Mouse (Mus musculus): ENCODE results near the gene Tmcc2.

Tmcc2 gene

DNA sequence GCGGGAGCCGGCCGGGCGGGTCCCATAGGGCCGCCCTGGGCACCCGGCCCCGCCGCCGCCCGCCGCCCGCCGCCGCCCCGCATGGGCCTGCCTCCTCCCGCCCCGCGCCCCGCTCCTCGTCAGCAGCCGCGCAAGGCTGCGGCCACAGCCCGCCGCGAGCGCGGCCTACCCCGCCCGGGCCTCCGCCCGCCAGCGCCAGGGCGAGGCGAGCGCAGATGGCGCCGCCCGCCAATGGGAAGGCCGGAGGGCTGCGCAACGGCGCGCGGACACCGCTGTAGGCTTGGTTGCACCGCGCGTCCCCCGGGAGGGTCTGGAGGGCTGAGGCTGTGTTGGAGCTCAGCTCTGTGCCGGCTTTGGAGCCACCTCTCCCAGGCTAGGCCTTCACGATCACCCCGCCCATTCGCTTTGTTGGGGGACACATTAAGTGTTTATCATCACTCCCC, 520 bp upstream of the Tmcc2 start:
- DNase-seq (ENCODE audit: low read depth, low spot score), result peak; percentile 69

DNA sequence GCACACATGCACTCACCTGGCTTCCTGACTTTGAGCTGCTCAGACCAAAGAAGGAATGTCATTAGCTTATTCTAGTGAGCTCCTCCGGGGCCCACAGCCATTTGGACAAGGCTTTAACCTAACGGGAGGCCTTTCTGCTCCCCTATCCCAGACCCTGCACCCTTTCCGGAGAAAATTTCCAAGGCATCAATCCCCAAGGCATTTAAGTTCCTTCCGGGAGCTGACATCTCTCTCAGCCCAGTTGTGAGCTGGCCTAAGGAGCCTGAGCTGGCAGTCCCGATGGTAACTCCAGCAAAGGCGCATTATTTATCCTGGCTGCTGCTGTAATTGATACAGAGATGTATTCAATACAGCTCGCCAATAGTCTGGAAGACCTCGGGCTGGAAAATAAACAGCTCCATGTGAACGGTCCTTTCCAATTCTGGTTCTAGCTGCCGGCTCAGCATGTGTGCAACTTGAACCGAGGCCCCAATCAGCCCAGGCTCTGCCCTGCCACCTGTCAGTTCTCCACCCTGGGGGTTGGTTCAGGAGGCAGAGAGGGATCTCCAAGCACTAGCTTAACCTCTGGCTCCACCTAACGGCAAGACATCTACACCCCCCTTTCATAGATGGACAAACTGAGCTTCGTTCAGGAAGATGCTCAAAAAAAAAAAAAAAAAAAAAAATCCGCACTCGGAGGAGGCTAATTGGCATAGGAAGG, 1.0 kb downstream of the Tmcc2 start:
- DNase-seq (ENCODE audit: low read depth, low spot score), result peak; percentile 39

DNA sequence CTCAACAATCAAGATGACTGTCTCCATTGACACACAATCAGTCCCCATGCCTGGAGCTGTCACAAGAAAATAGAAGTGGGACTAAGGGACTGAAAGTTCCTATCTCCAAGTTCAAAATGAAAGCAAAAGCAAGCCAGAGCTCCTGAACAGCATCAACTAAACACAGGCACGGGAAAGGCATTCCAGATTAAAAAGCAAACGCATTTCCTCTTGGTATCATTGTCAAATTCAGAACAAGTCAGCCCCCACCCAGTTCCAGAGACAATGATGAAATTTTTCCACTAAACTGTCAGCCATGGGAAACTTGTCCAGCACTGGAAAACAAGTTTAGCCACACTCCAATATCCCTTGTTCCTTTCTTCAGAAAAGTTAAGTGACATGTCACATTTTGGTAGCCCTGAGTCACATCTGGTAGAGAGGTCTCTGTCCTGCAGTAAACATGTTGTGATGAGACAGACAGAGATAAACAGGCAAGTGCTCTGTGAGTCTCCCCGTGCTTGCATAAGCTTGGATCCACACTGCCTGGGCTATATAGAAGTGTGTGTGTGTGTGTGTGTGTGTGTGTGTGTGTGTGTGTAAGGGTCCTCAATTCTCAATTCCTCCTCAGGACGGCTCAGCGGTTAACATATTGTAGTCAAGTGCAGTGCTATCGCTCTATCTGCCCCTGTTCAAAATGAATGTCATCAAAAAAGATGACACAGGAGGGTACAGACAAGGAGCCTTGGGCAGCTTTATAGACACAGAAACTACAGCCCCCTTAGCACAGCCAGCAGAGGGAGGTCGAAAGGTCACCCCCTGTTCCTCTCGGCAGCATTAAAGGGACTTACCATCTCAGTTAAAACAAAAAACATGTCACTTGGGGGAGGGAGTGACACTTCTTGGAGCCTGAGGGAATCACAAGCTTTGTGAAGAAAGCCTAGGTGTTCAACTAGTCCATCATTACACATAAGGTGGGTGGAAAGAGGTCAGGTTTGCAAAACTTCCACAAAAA, 2.0 kb downstream of the Tmcc2 start:
- DNase-seq (ENCODE audit: low read depth, low spot score), result no peak

DNA sequence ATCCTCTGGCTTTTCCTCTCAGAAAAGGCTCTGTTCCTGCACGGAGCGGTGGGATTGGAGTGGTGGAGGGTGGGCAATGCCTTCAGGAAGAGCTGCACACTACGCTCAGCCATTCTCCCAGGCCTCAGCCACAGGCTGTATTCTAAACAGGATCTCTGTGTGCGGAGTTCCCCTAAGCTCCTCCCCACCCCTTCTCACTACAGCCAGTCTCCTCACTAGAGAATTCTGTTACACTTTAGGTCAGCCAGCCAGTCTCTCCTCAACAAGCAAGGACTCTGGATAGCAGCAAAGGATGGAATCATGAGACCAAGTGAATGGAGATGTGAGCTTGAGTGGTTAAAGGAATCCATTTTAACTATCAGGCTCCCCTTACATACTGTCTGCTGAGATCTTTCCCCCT, 3.1 kb downstream of the Tmcc2 start:
- DNase-seq (ENCODE audit: low read depth, low spot score), result no peak

DNA sequence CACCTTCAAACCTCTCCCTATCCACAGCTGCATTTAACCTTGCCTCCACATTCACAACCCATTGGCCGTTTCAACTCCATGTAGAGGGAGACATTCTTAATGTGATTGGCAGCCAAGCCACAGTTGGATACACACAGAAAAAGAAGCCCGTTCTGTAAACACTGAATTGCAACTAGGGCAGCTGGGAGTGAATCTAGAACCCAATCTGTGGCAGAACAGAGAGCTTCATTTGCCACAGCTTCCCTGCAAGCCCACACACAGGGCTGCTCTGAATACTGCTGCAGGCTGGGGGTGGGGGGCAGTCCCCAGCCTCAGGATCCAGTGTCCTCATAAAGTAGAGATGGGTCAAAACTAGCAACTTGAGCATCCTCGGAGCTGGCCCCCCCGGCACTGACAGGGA, 4.8 kb downstream of the Tmcc2 start:
- DNase-seq (ENCODE audit: low read depth, low spot score), result no peak

DNA sequence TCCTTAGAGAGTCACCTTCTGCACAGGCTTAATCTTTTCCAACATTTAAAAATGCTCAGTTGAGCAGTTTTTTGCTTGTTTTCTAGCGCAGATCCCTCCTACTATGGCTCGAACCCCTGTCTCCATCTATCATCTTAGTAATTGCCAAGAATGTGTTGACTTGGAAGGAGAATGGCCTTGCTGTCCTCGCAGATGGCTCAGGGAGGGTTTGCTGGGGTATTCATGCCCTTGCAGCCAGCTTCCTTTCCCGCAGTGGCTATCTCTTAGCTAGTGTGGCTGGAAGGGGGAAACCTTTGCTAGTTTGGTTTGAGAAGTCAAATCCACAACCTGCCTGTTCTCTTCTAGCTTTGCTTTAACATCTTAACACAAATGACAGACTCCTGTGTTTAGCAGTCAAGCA, 5.4 kb downstream of the Tmcc2 start:
- no peak for DNase-seq (ENCODE audit: low read depth, low spot score)

DNA sequence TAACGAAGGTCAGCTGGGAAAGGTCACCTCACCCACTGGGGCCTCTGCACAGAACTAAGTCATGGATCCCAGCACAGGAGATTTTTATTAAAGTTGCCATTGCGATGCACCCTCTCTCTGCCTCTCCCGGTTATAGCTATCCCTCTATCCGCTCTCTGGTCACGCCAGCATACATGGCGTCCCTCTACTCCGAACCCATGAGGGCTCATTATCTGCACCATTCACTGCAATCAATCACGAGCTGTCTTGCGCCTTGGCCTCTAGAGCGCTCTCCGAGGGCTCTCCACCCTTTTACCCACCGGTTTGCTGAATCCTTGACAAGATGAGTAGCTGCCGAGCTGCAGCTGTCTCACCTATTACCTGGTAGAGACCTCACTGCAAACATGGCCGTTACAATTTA, 5.8 kb downstream of the Tmcc2 start:
- DNase-seq (ENCODE audit: low read depth, low spot score), result no peak

DNA sequence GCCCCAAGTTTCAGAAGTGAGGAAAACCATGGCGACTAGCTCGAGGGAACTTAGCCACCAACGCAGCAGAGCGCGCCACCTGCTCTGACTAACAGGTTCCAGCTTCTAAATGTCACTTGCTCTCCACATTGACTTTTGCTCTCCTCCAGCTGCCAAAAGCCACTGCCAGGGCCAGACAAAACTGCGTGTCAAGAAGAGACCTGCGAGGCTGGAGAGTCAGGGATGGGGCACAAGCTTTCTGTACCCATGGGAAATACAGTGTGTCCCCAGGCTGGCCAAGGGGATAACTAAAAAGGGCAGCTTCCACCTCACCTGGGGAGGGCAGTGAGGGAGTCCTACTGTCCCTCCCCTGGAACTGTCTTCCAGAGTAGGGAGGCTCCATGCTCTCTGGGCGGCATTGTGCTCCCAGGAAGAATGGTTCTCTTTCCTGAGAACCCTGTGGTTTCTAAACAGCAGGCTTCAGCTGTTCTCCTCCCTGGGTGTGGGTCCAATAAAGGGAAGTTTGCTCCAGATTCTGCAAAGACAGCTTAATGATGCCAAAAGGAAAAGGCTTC, 7.0 kb downstream of the Tmcc2 start:
- no peak for DNase-seq (ENCODE audit: low read depth, low spot score)

DNA sequence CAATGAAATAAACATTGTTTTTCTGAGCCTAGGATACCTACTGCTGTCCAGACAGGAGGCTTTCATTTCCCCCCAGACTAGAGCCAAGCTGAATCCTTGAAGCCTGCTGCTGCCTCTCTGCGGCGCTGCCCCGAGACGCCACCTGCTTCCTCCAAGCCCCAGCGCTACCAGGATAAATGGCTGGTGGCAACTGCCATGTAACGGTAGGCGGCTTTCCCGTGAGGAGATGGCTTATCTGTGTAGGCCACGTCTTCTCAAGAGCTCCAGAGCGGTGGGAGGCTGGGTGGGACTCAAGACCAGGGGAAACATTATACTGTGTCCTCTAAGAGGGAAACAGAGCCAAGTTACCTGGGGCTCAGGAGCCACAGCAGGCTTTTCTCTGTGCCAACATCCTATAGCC, 9.2 kb downstream of the Tmcc2 start:
- no peak for DNase-seq (ENCODE audit: low read depth, low spot score)

DNA sequence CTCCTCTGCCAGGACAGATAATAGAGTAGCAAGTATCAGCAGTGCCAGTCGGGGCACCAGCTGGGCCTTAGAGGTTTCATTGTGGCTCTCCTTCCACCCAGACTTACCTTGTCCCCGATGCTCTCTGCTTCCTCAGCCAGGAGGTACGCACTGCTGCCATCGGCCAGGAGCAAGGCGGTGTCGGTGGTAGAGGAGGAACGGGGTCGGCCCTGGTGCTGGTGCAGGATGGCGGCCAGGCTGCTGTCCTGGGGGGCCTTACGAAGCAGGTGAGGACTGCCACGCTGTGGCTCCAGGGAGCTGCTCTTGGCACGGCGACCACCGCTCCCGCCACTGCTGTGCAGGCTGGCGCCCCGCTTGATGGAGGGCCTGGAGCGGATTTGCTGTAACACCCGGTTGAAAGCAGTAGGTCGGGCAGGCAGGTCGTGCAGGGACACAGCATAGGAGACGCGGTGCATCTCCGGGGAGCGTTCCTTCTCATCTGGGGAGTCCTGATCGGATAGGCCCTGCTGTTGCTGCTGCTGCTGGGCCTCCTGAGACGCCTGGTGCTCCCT, 10.5 kb downstream of the Tmcc2 start:
- no peak for DNase-seq (ENCODE audit: low read depth, low spot score)

DNA sequence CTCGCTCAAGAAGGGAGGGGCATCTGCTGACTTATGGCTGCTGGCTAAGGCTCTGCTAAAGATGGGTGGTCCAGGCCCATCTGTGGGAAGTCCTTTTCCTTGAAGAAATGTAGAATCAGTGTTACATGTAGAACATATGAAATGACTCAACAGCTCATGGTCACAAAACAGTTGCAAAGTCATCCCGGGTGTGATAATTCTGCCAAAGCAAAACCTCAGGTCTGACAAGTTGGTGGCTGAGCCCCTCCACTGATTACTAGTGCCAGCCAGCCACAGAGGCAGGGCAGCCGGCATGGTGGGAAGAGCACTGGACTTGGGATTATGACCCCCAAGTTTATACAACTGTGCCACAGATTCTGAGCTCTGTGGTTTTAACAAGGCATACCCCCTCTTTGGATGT, 13.3 kb downstream of the Tmcc2 start:
- DNase-seq (ENCODE audit: low read depth, low spot score), result no peak

DNA sequence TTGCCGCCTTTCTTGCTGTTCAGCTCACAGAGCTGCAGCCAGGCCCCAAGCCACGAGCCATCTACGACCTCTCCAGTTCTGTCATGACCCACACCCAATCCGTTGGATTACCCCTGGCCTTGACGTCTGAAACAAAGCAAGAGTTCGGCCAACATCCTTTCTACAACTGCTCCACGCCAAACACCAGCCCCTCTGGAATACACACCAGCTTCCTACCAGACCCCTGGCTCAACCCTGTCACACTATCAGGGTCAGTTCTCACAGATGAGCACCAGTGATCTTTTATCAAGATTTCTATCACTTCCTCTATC, 14.1 kb downstream of the Tmcc2 start:
- DNase-seq (ENCODE audit: low read depth, low spot score), result no peak

DNA sequence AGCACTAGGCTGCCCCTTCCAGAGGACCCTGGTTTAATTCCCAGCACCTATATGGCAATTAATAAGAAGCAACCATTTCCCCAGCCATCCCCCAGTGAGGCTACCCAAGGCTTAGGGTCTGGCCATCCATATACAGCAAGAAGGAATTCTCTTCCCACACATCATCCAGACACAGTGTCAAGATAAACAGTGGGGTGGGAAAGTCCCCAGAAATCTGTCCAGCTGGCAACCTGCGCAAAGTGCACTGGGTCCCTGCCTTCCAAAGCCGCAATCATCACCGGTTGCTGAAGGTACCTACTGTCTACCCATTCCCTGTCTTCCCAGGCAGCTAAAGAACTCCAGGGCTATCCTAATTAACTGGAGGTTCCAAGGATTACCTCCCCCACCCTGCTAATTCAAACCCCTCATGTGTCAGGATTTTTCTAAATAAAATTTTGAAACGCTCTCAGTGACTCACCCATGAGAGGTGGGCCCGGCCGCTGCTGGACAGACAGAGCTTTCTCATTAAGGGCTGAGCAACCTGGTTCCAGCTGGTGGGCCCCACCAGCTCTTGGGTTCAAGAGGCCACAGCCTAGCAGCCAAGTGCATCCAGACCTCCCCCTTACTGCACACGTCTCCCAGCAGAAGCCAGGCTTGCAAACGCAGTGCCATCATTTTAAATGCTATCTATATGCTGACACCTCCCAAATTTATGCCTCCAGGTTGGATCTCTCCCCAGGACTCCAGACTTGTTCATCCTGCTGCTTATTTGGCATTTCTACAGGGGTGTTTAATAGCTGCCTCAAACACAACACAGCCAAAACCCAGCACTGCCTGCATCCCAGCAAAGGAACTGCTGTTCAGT, 14.6 kb downstream of the Tmcc2 start:
- DNase-seq (ENCODE audit: low read depth, low spot score), result no peak

DNA sequence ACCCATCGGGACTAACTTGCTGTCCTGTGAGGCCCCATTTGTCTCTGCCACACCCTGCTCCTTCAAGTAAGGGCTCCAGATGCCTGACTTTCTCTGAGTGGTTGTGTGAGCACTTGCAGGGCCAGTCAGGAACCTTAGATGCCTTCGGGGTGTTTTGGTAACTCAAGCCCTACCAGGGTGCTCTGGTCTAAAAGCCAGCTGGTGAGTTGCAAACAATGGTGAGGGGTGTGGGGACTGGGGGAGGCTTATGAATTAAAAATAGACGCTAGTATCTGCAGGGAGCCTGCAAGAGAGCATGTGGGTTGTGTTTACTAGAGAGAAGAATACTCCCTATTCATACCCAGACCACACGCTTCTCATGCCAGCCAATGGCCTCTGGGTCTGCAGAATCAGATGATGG, 15.8 kb downstream of the Tmcc2 start:
- DNase-seq (ENCODE audit: low read depth, low spot score), result no peak

DNA sequence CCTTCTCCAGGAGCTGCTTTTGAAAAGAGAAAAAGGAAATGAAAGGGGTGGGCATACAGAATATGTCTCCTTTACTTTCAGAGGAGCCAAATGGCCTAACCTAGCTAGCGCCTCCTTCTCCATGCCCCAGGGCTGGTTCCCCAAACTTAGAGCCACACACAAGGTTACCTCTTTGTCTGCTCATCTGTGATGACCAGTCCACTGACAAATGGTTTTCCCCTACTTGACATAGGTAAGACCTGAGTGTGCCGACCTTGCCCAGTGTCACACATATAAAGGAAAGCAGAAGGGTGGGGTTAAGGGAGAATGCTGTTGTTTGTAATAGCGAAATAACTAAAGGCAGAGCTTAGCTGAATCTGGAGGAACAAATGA, 16.2 kb downstream of the Tmcc2 start:
- no peak for DNase-seq (ENCODE audit: low read depth, low spot score)

DNA sequence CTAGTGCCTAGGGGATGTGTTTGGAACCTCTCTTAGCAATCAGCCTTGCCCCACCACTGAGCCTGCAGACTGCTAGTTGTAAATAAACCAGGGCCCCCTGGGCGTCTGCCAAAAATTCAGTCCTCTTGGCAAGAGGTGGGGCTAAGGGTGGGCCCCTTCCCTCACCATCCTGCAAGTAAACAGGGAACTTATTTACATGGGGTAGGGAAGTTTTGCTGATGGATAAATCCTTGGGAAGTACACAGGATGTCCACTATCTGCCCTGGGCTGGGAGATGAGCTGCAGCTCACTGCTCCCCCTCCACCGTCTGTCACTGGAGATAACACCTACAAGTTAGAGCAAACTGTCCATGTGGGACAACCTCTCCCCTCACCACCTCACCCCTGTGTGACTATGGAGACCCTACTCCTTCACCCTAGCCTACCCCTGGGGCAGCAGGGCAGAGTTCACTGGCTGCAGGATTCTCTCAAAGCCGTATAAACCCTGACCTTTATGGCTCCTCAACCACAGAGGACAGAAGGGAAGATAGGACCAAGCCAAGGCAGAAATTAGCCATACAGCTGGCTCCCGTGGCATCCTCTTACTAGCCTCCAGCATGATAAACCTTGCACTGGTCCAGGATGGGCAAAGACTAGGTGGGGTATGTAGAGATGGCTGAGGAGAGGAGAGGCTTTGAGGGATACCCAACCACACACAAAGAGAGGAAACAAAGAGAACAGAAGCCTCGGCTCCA, 16.8 kb downstream of the Tmcc2 start:
- DNase-seq (ENCODE audit: low read depth, low spot score), result no peak

DNA sequence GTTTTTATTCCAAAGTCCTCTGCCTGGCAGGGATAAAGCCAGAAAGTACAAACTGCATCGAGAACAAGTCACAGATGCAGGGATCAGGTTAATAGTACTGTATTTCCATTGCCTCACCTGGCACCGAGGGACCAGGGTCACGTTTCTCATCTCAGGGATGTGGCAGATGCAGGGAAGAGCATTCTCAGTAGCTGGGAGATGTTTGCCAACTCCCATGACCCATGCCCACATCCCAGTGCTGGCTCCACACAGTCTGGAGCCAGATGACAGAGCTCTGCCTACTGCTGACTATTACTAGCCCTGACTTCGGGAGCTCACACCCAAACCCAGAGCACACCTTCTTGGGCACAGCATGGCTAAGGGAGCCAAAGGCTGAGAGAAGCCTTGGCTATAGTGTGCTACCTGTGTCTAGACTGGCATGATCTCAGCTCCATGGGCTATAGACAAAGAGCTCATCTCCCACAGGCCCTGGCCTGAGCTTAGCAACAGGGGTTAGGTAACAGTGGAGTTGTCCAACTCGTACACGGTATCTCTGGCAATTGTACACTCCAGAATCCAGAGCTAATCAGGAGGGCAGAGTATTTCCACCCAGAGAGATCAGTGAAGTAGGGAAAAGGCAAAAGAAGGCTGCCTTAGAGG, 18.1 kb downstream of the Tmcc2 start:
- no peak for DNase-seq (ENCODE audit: low read depth, low spot score)

DNA sequence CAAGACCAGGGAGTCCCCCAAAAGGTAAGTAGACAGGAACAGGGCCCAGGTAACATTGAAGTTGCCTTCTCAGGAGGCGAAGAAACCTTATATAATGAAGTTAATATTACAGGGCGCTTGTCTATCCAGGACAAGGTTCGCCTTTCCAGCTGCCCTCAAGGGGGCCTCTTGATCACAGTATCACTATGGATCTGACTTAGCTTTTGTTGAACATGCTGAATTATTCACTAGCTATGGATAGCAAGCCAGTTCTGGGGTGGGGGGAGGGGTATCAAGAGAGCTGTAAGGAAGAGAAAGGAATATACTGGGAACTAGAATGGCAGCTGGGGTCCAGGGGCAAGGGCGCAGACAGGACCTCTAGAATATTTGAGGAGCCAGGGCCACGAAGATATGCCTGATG, 18.7 kb downstream of the Tmcc2 start:
- DNase-seq (ENCODE audit: low read depth, low spot score), result no peak

DNA sequence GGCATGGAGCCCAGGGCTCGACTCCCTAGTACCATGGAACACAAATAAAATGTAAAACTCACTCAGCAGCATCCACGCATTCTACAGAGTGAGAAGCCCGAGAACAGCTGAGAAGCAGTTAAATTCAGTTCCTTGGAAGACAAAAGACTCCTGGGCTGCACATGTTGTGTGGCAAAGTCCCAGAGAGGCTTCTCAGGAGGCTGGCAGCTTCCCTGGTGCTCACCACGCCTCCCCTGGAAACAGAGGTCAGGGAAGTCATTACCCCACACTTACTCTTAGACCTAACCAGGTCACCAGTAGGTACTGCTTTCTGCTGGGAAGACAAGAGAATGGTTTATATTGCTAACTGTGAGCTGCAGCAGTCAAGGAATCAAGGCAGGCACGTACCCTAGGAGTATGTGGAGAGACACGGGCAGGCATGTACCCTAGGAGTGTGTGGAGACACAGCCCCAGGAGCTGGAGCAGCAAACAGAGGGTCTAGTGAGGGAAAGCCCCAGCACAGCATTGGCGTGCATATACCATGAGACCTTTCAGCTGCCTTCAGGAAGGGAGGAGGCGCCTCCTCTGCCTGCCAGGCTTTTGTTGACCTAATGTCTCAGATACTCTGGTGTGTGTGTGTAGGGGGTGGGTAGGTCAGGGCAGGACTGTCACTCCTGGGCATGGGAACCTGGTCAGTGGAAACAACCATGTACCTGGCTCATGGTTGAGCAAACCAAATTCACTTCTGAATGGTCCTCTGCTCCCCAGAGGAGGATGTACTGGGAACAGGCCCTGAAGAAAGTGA, 19.6 kb downstream of the Tmcc2 start:
- DNase-seq (ENCODE audit: low read depth, low spot score), result no peak
